Mouse (Mus musculus): ENCODE data around the gene Skap2.

The Skap2 gene

GRCm38 (mm10) chr6:52005616-52005962 lies 6.8 kb downstream of the Skap2 start:
- no peak for DNase-seq (ENCODE audit: low read depth, low spot score)

GRCm38 (mm10) chr6:52004995-52005394 lies 7.4 kb downstream of the Skap2 start:
- no peak for DNase-seq (ENCODE audit: low read depth, low spot score)

- DNase-seq (ENCODE audit: low read depth, low spot score), result peak; percentile 65
Observed at GRCm38 (mm10) chr6:52002676-52003075, 9.7 kb downstream of the Skap2 start.

DNA sequence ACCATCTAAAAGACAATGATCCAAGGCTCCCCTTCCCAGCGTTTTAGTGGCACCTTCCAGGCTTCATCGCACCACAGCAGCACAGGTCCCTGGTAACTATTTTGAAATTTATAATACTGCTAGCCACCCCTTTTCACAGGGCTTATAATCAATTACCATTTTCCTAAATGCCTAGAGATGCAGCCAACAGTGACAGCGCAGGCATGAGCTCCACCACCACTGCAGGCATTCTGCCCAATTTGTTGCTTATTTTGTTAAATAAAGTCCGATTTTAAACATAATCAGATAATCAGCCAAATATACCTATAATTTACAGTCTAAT lies 13.2 kb downstream of the Skap2 start:
- no peak for DNase-seq (ENCODE audit: low read depth, low spot score)

DNA sequence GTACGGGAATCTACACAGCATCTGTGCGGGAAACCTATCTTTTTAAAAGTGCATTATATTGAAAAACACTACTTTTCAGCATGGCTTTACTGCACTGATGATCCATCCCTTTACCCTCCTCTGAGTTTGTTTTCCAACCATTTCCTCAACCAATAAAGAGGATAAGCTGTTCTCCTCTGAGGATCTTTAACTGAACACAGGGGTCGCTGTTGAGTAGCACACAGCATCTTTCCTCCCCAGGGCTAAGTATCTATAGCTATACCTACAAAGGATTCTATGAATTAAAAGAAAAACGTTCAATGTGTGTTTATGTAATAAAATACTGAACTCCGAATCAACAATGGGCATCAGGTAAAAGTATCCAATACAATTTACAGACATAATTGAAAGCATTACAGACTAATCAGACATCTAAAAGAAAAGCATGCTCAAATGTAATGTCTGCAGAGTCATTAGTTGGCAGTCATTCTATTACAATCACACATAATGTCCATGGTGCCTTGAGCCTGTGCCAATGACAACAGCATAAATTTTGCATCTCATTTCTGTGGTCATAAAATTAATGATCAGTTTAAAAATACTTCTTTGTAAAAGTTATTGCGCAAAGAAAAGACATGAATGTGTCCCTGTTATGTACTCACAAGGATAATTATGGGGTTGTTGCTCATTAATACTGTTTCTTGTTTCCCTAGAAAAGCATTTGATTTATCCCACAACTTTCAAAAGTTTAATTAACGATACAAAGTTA lies 13.8 kb downstream of the Skap2 start:
- DNase-seq (ENCODE audit: low read depth, low spot score), result peak; percentile 73

- no peak for DNase-seq (ENCODE audit: low read depth, low spot score)
Observed at GRCm38 (mm10) chr6:51987999-51988398, 24.4 kb downstream of the Skap2 start.

- DNase-seq (ENCODE audit: low read depth, low spot score), result no peak
Observed at GRCm38 (mm10) chr6:51977638-51978037, 34.7 kb downstream of the Skap2 start.

DNA sequence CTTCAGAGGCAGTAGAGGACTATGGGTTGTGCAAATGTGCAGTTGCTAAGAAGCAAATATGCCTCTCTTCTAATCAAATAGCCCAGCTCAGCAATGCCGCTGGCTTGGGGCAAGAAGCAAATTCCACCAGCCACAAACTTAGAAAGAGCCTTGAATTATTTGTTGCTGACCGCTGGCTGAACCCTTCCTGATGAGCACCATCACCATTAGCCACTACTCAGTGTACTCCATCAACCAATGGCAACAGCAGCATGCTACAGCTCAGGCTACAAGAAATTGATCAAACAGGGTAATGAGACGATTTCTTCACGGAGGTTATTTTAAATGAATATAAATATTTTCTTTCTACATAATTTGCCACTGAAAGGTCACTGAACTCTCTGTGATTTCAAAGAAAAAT lies 36.6 kb downstream of the Skap2 start:
- DNase-seq (ENCODE audit: low read depth, low spot score), result peak; percentile 76

- DNase-seq (ENCODE audit: low read depth, low spot score), result peak; percentile 34
Observed at GRCm38 (mm10) chr6:51958992-51959391, 53.4 kb downstream of the Skap2 start.

DNA sequence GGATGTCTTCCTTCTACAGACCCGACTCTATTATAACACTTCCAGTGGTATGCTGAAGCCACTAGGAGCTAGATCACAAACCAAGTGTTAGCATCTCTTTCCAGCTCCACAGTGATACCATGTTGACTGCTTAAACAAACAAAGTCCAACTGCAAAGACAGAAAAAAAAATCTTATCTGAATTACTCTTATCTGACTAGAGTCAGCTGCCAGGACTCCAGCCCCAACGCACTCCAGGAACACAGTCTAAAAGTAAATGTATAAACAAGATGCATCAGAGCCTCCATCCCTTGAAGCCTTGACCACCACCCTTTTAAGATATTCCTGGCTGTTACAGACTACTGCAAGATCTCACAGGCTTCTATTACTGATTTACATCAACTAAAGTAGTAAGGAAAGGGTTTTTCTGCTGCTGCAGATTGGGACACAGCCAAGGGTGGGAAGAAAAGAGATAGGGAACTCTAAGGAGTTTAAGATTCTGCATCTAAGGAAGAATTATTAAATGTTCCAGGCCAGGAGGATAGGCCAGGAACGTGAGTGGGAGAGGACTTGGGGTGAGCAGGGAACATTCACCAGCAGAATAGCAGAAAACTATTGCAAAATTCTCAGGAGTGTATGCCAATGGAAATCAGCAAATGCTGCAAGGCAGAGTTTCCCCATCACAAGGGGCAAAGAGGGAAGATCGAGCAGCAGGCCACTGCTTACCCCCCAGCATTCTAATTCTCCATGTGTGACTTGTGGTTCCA lies 56.1 kb downstream of the Skap2 start:
- no peak for DNase-seq (ENCODE audit: low read depth, low spot score)

- DNase-seq (ENCODE audit: low read depth, low spot score), result no peak
Observed at GRCm38 (mm10) chr6:51947661-51948060, 64.7 kb downstream of the Skap2 start.

GRCm38 (mm10) chr6:51944916-51945315 lies 67.4 kb downstream of the Skap2 start:
- DNase-seq (ENCODE audit: low read depth, low spot score), result no peak

- no peak for DNase-seq (ENCODE audit: low read depth, low spot score)
Observed at GRCm38 (mm10) chr6:51933998-51934397, 78.4 kb downstream of the Skap2 start.

DNA sequence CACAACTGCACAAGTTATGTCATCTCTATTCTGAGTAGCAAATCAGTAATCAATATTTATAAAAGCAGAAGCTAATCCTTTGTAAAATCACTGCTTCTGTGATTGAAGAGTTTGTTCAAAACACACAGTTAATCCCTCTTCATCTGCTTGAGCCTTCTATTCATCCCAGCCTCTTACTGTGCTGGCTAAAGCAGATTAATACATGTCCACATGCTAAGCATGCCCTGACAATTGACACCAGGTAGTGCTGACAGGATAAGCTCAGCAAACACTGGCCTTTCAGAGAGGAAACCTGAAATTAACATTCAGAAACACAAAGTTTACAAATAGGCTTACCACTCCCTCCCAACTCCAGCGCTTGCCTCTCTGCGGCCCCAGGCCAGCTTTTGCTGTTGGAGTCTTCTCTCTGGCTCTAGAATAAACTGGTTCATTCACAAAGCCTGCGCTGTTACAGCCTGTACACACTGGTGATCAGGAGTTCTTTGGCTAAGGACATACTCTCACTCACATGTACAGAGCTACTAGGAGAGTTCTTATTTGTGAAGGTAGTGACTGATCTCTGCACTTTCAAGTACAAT lies 79.2 kb downstream of the Skap2 start:
- no peak for DNase-seq (ENCODE audit: low read depth, low spot score)

- DNase-seq (ENCODE audit: low read depth, low spot score), result no peak
Observed at GRCm38 (mm10) chr6:51927101-51927500, 85.2 kb downstream of the Skap2 start.

- no peak for DNase-seq (ENCODE audit: low read depth, low spot score)
Observed at GRCm38 (mm10) chr6:51921831-51922230, 90.5 kb downstream of the Skap2 start.

DNA sequence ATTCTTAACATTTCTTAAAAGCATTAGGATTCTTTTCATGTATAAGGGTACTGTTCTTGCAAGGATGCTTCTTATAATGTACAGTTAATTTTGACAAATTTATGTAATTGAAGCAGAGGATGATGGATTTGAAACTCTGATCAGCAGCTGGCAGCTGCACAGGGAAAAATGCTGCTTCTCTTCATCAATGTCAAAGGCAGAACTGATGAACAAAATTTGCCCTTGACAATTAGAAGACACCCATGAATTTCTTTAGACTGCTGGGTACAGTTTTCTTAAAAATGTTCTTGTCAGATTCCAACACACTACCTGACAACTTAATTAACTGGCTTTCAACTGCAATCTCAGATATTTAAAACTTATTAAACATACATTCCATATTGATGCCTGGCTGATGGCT lies 103.9 kb downstream of the Skap2 start:
- DNase-seq (ENCODE audit: low read depth, low spot score), result no peak

- DNase-seq (ENCODE audit: low read depth, low spot score), result peak; percentile 55
Observed at GRCm38 (mm10) chr6:51905659-51906058, 106.7 kb downstream of the Skap2 start.

- DNase-seq (ENCODE audit: low read depth, low spot score), result no peak
Observed at GRCm38 (mm10) chr6:51901544-51901943, 110.8 kb downstream of the Skap2 start.

- no peak for DNase-seq (ENCODE audit: low read depth, low spot score)
Observed at GRCm38 (mm10) chr6:51898318-51898994, 113.9 kb downstream of the Skap2 start.

- DNase-seq (ENCODE audit: low read depth, low spot score), result no peak
Observed at GRCm38 (mm10) chr6:51895753-51896152, 116.6 kb downstream of the Skap2 start.

DNA sequence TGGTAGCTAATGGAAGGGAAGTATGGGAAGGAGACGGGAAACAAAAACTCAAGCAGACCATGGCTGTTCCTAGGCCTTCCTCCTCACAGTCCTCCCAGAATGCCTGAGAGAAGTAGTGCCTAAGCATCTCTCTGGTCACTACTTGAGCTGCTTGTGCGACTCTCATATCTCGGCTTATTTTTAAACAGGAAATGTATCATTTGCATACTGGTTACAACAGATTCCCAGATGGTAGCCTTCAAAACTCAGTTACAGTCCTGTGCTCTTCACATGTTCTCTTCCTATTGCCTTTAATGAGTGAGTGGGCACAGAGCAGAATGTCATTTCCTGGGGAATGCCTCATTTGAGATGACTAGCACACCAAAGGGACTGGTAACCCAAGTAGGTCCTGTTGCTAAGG lies 117.6 kb downstream of the Skap2 start:
- no peak for DNase-seq (ENCODE audit: low read depth, low spot score)

Measured in mesoderm, embryonic 11.5 days (tissue).